Mouse (Mus musculus) limb, embryonic 12.5 days (tissue): ENCODE measurements at regions not wholly inside any gene's neighbourhood (a gene's known extent, or its start where the extent isn't known, plus 50 kb on each side); places are given as distances from the start of the nearest gene placed in this dataset.

ENCODE experiments used
- ATAC-seq: fragments of 200-750 bp; cut with Nextera tagmentation; 2 replicates; pipeline ENCODE4 v1.8.0; 2017; ENCODE audit warnings: low read depth, moderate TSS enrichment; ENCODE audit not compliant: insufficient number of reproducible peaks, insufficient read depth, low FRiP score, low TSS enrichment
- H3K27ac ChIP-seq: fragments of 300-500 bp; sonication (generic); 2 replicates; pipeline ENCODE4 v1.5.1; 2016; ENCODE audit warnings: mild to moderate bottlenecking, moderate library complexity
- H3K27me3 ChIP-seq: fragments of 300-500 bp; sonication (generic); 2 replicates; pipeline ENCODE4 v1.6.1; 2016; ENCODE audit warnings: mild to moderate bottlenecking, moderate library complexity
- H3K36me3 ChIP-seq: fragments of 300-500 bp; sonication (generic); 2 replicates; pipeline ENCODE4 v1.6.1; 2016; ENCODE audit warnings: mild to moderate bottlenecking, moderate library complexity
- H3K4me1 ChIP-seq: fragments of 300-500 bp; sonication (generic); replicated peaks from 2 replicates; pipeline ENCODE4 v1.6.1; 2016
- H3K4me2 ChIP-seq: fragments of 300-500 bp; sonication (generic); 2 replicates; pipeline ENCODE4 v1.6.1; 2016; ENCODE audit warnings: mild to moderate bottlenecking, moderate library complexity
- H3K4me3 ChIP-seq: fragments of 300-500 bp; sonication (generic); replicated peaks from 2 replicates; pipeline ENCODE4 v1.5.1; 2016; ENCODE audit warnings: mild to moderate bottlenecking
- H3K9ac ChIP-seq: fragments of 300-500 bp; sonication (generic); replicated peaks from 2 replicates; pipeline ENCODE4 v1.6.1; 2016; ENCODE audit warnings: mild to moderate bottlenecking, moderate library complexity
- H3K9me3 ChIP-seq: fragments of 300-500 bp; sonication (generic); 2 replicates; pipeline ENCODE4 v1.6.1; 2016; ENCODE audit warnings: mild to moderate bottlenecking, moderate library complexity
- WGBS: fragments of 180-500 bp; shearing (Covaris S2); methylation state at CpG from one replicate; pipeline ENCODE4 v1.1.7; 2016; 5-methylcytosine and 5-hydroxymethylcytosine counted together

DNA sequence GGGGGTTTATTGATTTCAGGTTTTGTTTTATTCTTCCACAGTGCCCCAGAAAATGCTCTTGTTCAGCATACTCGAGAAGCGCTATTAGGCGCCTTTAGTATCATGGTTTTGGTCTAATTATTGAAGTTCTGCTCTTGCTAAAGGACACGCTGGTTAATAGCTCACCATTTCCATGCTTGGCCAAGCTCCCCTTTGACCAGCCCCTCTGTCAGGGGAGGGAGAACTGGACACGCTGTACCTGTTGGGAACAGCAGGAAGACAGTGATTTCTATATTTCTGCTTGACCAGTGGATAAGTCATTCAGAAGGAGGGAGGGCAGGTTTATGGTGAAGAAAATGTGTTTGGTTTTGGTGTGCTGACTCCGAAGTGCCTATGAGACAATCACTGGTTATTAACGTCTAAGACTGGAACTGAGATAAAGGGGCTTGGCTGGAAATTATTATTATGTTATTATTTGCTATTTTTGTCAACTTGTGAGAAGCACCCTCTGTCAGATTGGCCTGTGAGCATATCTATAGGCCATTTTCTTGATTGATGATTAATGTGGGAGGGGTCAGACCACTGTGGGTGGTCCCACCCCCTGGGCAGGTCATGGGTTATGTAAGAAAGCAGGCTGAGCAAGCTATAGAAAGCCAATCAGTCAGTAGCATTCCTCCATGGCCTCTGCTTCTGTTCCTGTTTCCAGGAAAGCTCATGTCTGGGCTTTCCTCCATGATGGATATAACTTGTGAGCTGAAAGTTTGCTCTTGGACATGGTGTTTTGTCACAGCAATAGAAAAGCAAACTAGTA is 51.2 kb upstream of the Tanc2 start:
- Histone ChIP-seq H3K4me1 (no peaks in the 10 kb centered on the region; the same call in 1 of the 2 replicates), H3K9me3 (no peaks in the 10 kb centered on the region), H3K36me3 (no peaks in the 10 kb centered on the region), H3K9ac (no peak overlapping the region), H3K27me3 (no peaks in the 10 kb centered on the region), H3K4me2 (no peak overlapping the region), H3K27ac (no peak overlapping the region), H3K4me3 (no peak overlapping the region)
- no peak for ATAC-seq
- WGBS, result 88% methylated on average over 7 of the region's 7 CpGs

DNA sequence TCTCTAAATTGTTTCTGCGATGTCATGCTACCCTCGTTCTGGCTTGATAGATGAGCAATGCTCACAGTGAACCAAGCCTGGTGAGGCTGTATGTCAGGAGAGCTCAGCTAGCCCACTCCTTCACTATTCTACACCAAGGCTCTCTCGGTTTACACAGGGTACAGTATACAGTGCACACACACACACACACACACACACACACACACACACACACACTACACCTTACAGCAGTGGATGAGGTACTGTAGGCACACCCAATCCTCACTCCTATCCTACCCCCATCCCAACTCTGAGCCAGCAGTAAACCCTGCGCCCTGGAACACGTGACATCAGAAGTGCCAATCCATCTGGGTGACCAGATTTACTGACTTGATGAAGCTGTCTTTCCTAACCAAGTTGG is 57.2 kb upstream of the Tanc2 start:
- no peaks in the 10 kb centered on the region for H3K27me3 ChIP-seq
- no peak overlapping the region for H3K4me3 ChIP-seq
- H3K4me2 ChIP-seq, result no peak overlapping the region
- 64% methylated on average over 5 of the region's 5 CpGs for WGBS
- no peak for ATAC-seq
- H3K36me3 ChIP-seq, result no peaks in the 10 kb centered on the region
- no peaks in the 10 kb centered on the region for H3K9me3 ChIP-seq
- H3K9ac ChIP-seq, result no peak overlapping the region
- H3K4me1 ChIP-seq, result 0 out of 2 replicates have a peak, but pooled peaks cover 2% of the 10 kb centered on the region
- H3K27ac ChIP-seq, result no peak overlapping the region

DNA sequence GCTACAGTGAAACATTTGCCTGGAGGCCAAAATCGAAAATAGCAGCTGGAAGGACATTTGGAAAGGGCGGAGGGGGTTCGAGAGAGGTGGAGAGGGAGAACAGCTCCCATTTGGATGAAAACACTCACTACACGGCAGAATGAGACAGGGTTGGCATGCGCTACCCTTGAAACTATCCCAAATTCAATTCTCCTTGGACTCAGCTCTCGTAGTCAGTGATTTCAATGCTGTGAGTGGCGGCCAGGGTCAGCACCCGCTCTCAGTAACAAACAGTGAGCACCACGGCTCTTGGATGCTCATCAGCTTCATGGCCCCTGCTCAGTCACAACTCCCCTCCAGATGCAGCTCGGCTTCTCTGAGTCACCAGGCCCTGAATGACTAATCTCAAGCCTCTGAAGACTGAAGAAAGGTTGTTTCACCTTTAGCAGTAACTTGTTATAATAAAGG is 59.1 kb upstream of the Tanc2 start:
- Histone ChIP-seq H3K27me3 (no peaks in the 10 kb centered on the region), H3K4me1 (peaks cover 11% of the 10 kb centered on the region), H3K9me3 (no peaks in the 10 kb centered on the region), H3K36me3 (no peaks in the 10 kb centered on the region), H3K27ac (no peak overlapping the region), H3K4me2 (no peak overlapping the region), H3K4me3 (no peak overlapping the region), H3K9ac (no peak overlapping the region)
- 81% methylated on average over 10 of the region's 10 CpGs for WGBS
- no peak for ATAC-seq

DNA sequence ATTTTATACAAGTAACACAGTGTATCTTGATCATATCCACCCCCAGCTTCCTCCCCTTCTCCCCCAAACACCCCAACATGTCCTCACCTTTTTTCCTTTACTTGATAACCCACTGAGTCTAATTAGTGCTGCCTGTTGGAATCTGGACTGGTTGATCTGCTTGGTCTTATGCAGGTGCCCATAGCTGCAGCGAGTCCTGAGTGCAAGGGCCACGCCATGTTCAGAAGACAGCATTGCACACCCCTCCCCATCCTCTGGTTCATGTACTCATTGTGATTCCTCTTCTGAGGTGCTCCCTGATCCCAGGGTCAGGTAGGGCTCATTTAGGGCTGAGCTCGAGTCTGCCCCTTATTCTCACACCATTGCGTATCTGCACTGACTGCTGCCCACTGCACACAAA is 63.7 kb upstream of the Tanc2 start:
- H3K4me2 ChIP-seq, result no peak overlapping the region
- no peaks in the 10 kb centered on the region for H3K36me3 ChIP-seq
- H3K4me3 ChIP-seq, result no peak overlapping the region
- no peak for ATAC-seq
- H3K27ac ChIP-seq, result no peak overlapping the region
- H3K27me3 ChIP-seq, result no peaks in the 10 kb centered on the region
- no peaks in the 10 kb centered on the region for H3K9me3 ChIP-seq
- H3K4me1 ChIP-seq, result peaks cover 14% of the 10 kb centered on the region
- H3K9ac ChIP-seq, result no peak overlapping the region
- 81% methylated on average over 4 of the region's 4 CpGs for WGBS

DNA sequence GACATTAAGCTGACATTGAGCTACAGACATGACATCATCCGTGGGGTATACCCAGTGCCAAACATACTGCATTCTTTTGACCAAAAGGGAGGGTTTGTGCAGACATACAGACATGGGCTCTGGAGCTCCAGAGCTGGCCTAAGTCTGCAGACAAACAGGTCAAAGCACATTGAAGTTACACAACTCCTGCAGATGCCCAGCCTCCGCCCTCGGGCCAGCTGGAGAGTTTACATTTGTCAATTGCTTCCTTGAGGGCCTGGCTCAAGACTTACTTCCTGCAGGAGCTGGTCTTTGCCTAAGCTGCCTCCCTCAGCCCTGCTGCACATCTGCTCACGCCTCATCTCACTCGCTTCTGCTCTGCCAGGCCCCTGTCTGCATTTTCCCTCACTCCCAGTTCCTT is 64.2 kb upstream of the Tanc2 start:
- peaks cover 14% of the 10 kb centered on the region for H3K4me1 ChIP-seq
- 22% methylated on average over 5 of the region's 5 CpGs for WGBS
- H3K27me3 ChIP-seq, result no peaks in the 10 kb centered on the region
- H3K9ac ChIP-seq, result no peak overlapping the region
- H3K4me3 ChIP-seq, result no peak overlapping the region
- no peak overlapping the region for H3K27ac ChIP-seq
- no peaks in the 10 kb centered on the region for H3K9me3 ChIP-seq
- no peaks in the 10 kb centered on the region for H3K36me3 ChIP-seq
- ATAC-seq, result no peak
- H3K4me2 ChIP-seq, result no peak overlapping the region

- no peaks in the 10 kb centered on the region for H3K27me3 ChIP-seq
- no peaks in the 10 kb centered on the region for H3K9me3 ChIP-seq
- 48% methylated on average over 8 of the region's 8 CpGs for WGBS
- no peak overlapping the region for H3K27ac ChIP-seq
- H3K4me1 ChIP-seq, result peaks cover 12% of the 10 kb centered on the region
- no peak overlapping the region for H3K9ac ChIP-seq
- H3K4me3 ChIP-seq, result no peak overlapping the region
- no peak for ATAC-seq
- H3K36me3 ChIP-seq, result no peaks in the 10 kb centered on the region
- no peak overlapping the region for H3K4me2 ChIP-seq
These were observed 65.4 kb upstream of the Tanc2 start for GRCm38 (mm10) chr11:105524400-105524799.

GRCm38 (mm10) chr11:105523765-105524164 is 66.0 kb upstream of the Tanc2 start:
- no peak overlapping the region for H3K27ac ChIP-seq
- no peak overlapping the region for H3K9ac ChIP-seq
- H3K36me3 ChIP-seq, result no peaks in the 10 kb centered on the region
- 53% methylated on average over 8 of the region's 8 CpGs for WGBS
- no peak overlapping the region for H3K4me2 ChIP-seq
- ATAC-seq, result no peak
- H3K9me3 ChIP-seq, result no peaks in the 10 kb centered on the region
- H3K4me3 ChIP-seq, result no peak overlapping the region
- no peaks in the 10 kb centered on the region for H3K27me3 ChIP-seq
- H3K4me1 ChIP-seq, result peaks cover 12% of the 10 kb centered on the region

DNA sequence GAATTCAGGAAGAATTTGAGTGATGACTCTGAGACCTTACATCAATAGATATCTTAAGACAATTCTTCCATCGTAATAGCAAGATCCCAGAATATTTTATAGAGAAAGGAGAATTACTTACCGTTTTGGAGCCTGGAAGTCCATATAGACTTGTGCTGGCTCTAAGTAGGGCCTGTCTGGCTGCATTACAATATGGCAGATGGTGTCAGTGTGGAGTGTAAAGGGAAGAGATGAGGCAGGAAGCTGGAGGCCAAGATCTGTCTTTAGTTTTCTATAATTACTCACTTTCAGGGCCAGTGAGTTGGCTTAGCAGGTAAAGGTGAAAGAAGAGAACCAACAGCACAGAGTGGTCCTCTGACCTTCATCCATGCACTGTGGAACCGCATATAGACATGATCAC is 63.9 kb upstream of the March10 start:
- H3K4me3 ChIP-seq, result no peak overlapping the region
- H3K27me3 ChIP-seq, result no peaks in the 10 kb centered on the region
- H3K4me1 ChIP-seq, result peaks cover under 1% of the 10 kb centered on the region; the same call in 1 of the 2 replicates
- no peak for ATAC-seq
- no peaks in the 10 kb centered on the region for H3K9me3 ChIP-seq
- no peak overlapping the region for H3K27ac ChIP-seq
- H3K36me3 ChIP-seq, result no peaks in the 10 kb centered on the region
- no peak overlapping the region for H3K9ac ChIP-seq
- no peak overlapping the region for H3K4me2 ChIP-seq
- WGBS, result 94% methylated on average over 3 of the region's 3 CpGs

- WGBS, result 85% methylated on average over 10 of the region's 10 CpGs
These were observed 56.7 kb upstream of the March10 start for GRCm38 (mm10) chr11:105513275-105513674.

DNA sequence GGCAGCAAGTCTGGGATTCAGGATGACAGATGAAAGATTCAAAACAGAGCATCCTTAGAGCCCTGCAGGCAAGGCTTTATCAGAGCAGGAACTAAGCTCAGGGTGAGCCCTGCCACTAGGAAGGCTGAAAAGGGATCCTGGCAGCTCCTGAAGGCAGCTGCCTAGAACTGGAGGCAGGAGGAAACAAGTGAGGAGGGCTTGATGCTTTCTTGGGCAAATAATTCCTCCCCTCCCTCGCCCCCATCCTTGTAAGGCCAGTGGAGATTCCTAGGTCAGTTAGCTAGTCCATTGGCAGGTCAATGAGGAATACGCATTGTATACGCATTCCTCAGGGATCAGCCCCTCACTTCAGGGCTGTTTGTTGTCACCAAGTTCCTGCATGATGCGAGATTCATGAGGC is 54.1 kb upstream of the March10 start:
- H3K9me3 ChIP-seq, result no peaks in the 10 kb centered on the region

More at GRCm38 (mm10) chr11:105513275-105513674, 56.7 kb upstream of the March10 start:
- Histone ChIP-seq H3K4me3 (no peak overlapping the region), H3K36me3 (no peaks in the 10 kb centered on the region), H3K27me3 (no peaks in the 10 kb centered on the region), H3K9ac (no peak overlapping the region), H3K4me1 (peaks cover 6% of the 10 kb centered on the region), H3K4me2 (no peak overlapping the region), H3K9me3 (no peaks in the 10 kb centered on the region), H3K27ac (no peak overlapping the region)
- no peak for ATAC-seq

DNA sequence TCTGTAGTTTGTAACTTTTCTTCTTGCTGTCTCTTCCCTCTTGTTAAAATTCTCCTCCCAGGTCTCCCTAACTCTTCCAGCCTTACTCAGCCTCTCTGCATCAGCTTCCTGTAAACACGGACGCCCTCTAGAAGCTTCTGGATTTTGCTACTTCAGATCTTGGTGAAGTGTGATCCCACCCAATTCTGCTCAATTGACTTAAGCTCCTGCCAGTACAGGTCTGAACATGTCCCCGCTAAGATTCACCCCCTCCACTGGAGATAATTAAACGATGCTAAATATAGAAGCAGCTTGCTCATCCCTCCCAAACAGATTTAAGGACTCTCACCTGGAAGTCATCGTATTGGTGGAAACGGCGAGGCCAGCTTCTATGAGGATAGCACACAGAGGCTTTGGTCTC is 53.5 kb upstream of the March10 start:
- 64% methylated on average over 7 of the region's 7 CpGs for WGBS
- no peak overlapping the region for H3K4me2 ChIP-seq
- no peak overlapping the region for H3K27ac ChIP-seq

More for the DNA sequence above, 54.1 kb upstream of the March10 start:
- no peak overlapping the region for H3K9ac ChIP-seq
- H3K36me3 ChIP-seq, result no peaks in the 10 kb centered on the region
- H3K4me1 ChIP-seq, result peaks cover 25% of the 10 kb centered on the region
- WGBS, result 59% methylated on average over 4 of the region's 4 CpGs
- ATAC-seq, result no peak
- H3K27me3 ChIP-seq, result no peaks in the 10 kb centered on the region
- H3K27ac ChIP-seq, result no peak overlapping the region
- no peak overlapping the region for H3K4me2 ChIP-seq
- H3K4me3 ChIP-seq, result no peak overlapping the region

GRCm38 (mm10) chr11:105508660-105509038 is 52.1 kb upstream of the March10 start:
- H3K9me3 ChIP-seq, result no peaks in the 10 kb centered on the region
- no peak overlapping the region for H3K4me3 ChIP-seq
- peak overlapping the region; percentile 25; the same call in 1 of the 2 replicates for H3K4me2 ChIP-seq
- WGBS, result 78% methylated on average over 7 of the region's 7 CpGs
- H3K9ac ChIP-seq, result no peak overlapping the region
- peak; percentile 37; the same call in 1 of the 2 replicates for ATAC-seq
- H3K4me1 ChIP-seq, result peaks cover 25% of the 10 kb centered on the region
- H3K27ac ChIP-seq, result no peak overlapping the region
- H3K27me3 ChIP-seq, result no peaks in the 10 kb centered on the region
- H3K36me3 ChIP-seq, result no peaks in the 10 kb centered on the region

More for the DNA sequence above, 53.5 kb upstream of the March10 start:
- no peaks in the 10 kb centered on the region for H3K36me3 ChIP-seq
- no peak overlapping the region for H3K9ac ChIP-seq
- no peak for ATAC-seq
- peaks cover 25% of the 10 kb centered on the region for H3K4me1 ChIP-seq
- H3K4me3 ChIP-seq, result no peak overlapping the region
- H3K9me3 ChIP-seq, result no peaks in the 10 kb centered on the region
- no peaks in the 10 kb centered on the region for H3K27me3 ChIP-seq
